Mouse (Mus musculus) WW6 (cell line): ENCODE results near the gene Tas2r118.

Experiments used
- DNase-seq: peaks from one replicate; pipeline ENCODE4 v3.0.0-alpha.2; 2013; ENCODE audit warnings: low read depth, low spot score

Gene Tas2r118

DNA sequence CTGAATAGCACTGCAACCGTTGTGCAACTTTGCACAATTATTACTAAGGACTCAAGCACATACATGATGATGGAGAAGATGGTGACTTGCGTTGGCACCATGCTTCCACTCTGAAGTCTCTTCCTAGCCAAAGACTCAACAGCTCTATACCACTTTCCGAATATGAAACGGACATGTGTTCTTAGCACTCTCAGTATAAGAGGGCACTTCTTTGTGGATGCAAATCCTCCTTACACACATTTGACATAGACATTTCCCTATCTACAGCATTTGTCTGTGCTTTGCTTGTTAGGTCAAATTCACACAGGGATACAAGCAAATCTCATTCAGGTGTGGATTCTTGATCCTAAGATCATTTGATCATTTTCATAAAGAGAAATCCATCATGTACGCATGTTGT lies at the start of gene Tas2r118:
TSS of gene Tas2r118 (minus strand) at position 101 of the 400 bp plus-strand sequence.
- DNase-seq: no peak

DNA sequence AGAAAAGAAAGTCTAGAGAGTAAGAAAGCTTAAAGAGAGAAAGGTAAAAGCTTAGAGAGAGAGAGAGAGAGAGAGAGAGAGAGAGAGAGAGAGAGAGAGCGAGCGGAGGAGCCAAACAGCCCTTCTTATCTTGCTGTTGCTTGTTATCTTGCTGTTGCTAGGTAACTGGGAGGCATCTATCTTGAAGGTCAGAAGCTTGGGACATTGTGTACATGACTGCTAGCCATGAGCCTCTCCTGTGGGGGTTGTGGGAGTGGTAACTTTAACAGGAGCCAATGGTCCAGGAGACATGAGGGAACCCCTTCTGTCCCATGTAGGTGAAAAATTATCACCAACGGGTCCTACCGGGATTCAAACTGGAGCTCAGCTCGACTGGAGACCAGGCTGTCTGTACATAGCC lies 48.5 kb upstream of the Tas2r118 start:
- no peak for DNase-seq

DNA sequence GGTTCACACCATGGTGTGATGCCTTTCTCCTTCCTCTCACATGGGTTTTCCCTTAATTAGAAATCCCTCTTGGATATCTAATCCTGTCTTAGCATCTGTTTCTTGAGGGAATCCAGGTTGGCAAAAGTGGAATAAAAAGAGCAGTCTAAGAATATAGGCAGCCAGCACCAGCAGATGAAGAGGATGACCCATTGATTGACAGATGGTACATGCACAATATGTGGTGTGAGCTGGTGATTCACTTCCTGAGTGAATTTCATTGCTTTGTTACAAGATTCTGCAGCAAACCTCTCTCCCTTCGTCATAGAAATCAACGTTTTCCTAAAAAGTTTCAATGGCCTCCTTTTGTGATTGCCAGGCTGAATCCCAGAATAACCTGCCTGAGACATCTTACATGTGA lies 23.4 kb upstream of the Tas2r118 start:
- no peak for DNase-seq

DNA sequence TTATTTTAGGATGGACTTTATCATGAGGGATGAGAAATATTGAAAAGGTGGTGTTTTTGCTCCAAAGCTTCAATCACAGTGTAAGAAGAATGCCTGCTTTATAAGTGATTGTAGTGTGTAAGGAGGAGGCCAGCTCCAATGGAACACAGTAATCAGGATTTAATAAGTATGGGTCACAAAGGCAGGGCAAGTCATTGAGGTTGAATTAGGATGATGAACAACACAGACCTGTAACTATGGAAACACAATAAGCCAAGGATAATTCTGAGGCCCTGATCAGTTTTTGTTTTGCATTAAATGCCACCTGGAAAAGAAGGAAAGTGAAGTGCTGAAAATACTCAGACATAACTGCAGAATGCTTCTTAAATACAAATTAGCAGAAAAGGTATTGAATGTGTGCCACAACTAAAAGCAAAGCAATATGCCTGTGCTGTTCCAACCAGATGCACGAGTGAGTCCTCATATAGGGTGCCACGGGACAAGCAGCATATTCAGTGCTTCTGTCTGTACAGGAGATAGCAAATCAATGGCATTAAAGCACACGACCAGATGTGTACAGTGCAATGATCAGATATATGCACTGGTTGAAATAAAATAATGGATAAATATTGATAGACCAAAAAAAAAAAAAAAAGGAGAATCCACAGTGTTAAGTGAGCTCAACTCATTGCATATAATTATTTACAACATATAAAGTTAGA lies 21.0 kb upstream of the Tas2r118 start:
- DNase-seq: no peak

DNA sequence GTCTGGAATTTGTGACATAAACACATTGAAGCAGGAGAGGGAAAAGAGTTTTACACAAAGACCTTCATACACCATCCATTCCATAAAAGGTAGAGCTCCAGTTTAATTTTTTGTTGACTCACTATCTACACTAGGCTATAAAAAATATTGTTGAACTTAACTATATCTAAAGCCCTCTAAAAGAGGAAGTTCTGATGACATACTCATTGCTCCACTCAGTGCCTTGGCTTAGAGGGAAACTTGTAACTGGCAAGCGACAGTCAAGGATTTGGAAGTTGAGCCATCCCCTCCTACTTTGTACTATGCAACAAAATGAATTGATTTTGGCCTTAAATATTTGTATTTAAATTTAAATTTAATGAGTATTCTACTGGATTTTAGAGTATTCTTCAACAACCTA lies 16.4 kb upstream of the Tas2r118 start:
- DNase-seq: no peak

DNA sequence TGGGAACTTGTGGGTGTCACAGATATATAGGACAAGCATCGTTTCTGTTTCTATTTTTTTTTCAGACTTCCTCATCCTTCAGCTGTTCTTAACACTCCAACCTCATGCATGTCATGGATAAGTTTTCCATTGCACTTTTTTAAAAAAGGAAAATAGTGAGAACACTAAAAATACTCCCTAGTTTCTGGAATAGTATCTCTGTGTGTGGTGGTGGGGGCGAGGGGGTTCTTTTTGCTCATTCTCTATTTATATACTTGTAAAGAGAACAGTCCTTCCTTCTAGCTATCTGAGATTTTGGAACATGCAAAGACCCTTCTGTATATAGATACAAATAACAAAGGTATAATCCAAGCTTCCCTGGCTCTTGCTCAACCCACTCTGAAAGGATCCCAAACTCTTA lies 2.9 kb downstream of the Tas2r118 start:
- DNase-seq: no peak

DNA sequence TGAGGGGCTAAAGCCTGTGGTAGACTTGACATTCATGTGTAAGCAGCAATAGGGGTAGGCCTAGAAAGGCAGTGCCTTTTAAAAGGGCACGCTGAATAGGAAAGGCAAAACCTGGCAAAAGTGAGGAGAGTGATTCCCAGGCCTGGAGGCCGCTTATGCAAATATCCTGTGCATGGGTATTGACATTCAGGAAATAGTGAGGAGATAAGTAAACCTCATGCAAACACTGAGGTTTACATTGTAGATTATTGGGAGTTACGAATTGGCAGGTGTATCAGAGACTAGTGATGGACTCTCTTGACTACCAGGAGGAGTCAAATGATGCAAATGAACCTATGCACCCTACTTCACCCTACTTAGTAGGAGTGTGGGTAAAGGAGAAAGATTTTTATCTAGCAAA lies 3.9 kb downstream of the Tas2r118 start:
- no peak for DNase-seq

DNA sequence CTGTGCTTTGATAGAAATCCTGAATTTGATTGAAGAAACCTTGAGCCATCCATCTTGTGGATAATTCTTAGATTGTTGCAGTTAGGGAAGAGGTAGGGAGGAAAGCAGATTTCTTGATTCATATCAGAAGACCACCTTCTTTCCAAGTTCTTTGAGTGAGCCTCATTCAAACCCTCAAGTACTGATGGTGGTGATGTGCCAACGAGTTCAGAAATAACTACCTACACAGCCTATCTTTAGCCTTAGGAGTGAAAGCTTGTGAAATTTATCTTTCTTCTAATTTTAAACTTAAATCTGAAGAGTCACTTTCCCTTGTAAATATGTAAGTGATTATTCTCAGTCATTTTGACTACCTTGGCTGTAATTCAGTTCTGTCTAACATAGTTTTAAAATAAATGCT lies 6.1 kb downstream of the Tas2r118 start:
- DNase-seq: no peak

DNA sequence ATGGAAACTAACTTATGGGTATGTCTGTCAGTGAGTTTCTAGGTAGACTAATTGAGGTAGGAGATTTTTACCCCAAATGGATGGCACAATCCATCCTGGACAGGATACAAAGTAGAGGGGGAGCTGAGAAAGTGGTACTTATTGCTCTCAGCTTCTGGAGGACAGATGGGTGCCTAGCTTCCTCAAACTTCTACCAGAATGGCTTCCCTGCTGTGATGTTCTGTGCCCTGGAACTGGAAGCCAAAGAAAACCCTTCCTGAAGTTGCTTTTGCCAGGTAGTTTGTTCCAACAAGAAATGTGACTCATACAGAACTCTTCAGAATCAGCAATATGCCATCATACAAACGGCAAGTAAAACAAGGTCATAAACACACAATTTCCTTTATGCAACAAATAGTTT lies 29.1 kb downstream of the Tas2r118 start:
- DNase-seq: no peak

DNA sequence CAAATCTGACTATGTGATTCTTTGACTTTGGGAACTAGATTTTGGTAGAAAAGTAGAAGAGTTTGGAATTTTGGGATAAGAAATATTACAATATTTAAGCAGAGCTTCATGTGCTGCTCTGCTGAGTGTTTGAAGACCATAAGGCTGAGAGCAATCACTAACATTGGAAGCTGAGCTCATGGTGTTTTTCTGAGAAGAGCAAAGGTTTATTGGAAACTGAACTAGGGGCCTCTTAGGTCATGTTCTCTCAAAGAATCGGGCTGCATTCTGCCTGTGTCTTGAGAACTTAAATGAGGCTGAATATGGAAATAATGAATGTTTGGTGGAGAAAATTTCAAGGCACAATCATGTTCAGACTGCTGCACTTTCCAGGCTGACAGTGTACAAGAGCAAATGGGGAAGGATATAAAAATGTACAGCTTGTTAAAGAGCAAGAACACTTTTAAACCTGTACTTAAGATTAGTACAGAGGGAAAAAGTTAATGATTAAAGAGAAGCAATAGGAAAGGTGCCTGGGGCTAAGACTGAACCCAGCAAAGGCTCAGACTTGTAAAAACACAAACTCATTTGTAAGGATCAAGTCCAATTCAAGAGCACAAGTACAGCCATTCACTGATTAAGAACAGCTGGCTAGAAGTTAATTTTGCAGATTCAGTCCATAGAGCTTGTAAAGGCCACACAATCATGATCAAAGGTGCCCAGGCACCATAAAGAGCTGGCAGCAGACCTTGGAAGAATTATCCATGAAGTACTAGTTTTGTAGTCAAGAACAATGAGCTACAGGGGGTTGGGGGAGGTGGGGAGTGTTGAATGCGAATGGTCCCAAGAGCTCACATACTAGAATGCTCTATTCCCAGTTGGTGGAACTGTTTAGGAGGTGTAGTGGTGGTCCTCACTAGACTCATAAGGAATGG lies 31.0 kb downstream of the Tas2r118 start:
- DNase-seq: no peak

DNA sequence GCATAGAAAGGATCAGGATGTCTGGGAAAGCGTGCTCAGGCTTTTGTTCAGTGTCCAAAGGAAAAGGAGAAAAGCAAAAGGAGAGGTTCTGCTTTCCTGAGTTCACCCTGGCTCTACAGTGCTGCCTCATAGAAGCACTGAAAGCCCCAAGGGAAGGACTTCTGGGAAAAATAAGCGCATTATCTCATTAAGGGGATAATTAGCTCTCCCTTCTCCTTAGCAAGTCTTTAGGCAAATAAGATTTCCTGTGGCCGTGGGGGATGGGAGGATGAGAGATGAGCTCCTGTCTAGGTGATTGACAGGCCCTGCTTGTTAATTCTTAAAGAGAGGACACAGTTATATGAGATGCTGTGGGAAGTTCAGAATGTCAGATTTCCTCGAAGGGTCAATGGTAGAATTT lies 33.4 kb downstream of the Tas2r118 start:
- DNase-seq: no peak

DNA sequence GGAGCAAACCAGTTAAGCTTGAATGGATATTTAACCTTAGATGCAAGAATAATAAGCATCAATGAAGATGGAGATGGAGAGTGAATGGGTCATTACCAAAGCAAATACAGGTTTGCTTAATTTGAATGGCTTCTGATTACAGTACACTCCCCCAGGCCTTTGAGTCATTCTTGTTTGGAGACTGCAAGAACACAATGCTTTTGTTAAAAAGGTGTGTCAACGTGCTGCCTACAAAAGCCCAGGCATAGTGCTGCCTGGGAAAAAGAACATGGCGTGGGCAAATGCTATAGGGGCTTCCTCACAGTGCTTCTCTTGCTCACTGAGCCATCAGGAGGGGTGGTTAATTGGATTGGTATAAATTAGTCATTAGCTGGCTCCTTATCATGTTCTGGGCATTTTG lies 46.1 kb downstream of the Tas2r118 start:
- DNase-seq: no peak
